Mouse (Mus musculus) heart, adult 2 months (tissue): ENCODE data around the gene Cd180. TPM values are rescaled to one million over a fixed set of nuclear protein-coding genes. Genes with fewer than 3 reads are reported as not detected.

Experiments
- DNase-seq, 2 experiments: peaks; one replicate each; pipeline ENCODE4 v3.0.0; 2021
- H3K27ac ChIP-seq: fragments of 200-600 bp; 2 replicates; pipeline ENCODE4 v1.8.1; 2022
- H3K27me3 ChIP-seq: fragments of 200-500 bp; 2 replicates; pipeline ENCODE4 v1.6.1; 2012; ENCODE audit warnings: mild to moderate bottlenecking, low read length, inconsistent platforms, mixed read lengths; ENCODE audit not compliant: control insufficient read depth, insufficient read depth
- H3K36me3 ChIP-seq: fragments of 200-500 bp; 2 replicates; pipeline ENCODE4 v1.6.1; 2012; ENCODE audit warnings: low read length, inconsistent platforms; ENCODE audit not compliant: control insufficient read depth, insufficient read depth
- H3K4me1 ChIP-seq: fragments of 200-500 bp; 2 replicates; pipeline ENCODE4 v1.6.1; 2011; ENCODE audit warnings: low read length; ENCODE audit not compliant: control insufficient read depth, insufficient read depth
- H3K4me3 ChIP-seq: fragments of 200-600 bp; 2 replicates; pipeline ENCODE4 v1.8.1; 2022
- H3K79me2 ChIP-seq: fragments of 200-500 bp; replicated peaks from 2 replicates; pipeline ENCODE4 v1.6.1; 2012; ENCODE audit warnings: mild to moderate bottlenecking, inconsistent platforms, low read length, moderate library complexity, mixed read lengths; ENCODE audit not compliant: control insufficient read depth, insufficient read depth
- H3K9ac ChIP-seq: fragments of 200-500 bp; 2 replicates; pipeline ENCODE4 v1.6.1; 2012; ENCODE audit warnings: low read depth, mild to moderate bottlenecking, control low read depth, inconsistent platforms, low read length, mixed read lengths
- CTCF ChIP-seq: fragments of 200-600 bp; IDR thresholded peaks from 2 replicates; pipeline ENCODE4 v1.8.1; 2022; ENCODE audit warnings: antibody characterized with exemption, mild to moderate bottlenecking, moderate library complexity
- EP300 ChIP-seq: fragments of 200-500 bp; IDR thresholded peaks from 2 replicates; pipeline ENCODE4 v1.6.1; 2011; ENCODE audit warnings: low read depth, low read length, control low read depth; ENCODE audit not compliant: insufficient read depth
- POLR2A ChIP-seq: fragments of 200-500 bp; IDR thresholded peaks from 2 replicates; pipeline ENCODE4 v1.6.1; 2011; ENCODE audit warnings: mild to moderate bottlenecking, low read depth, low read length, control low read depth; ENCODE audit not compliant: insufficient read depth
- WGBS: fragments of 180-500 bp; shearing (Covaris S2); methylation state at CpG from one replicate; pipeline ENCODE4 v1.1.7; 2018; 5-methylcytosine and 5-hydroxymethylcytosine counted together
- intact Hi-C: fragments of 180-260 bp; cut with DNase I; formaldehyde crosslinking; loops from one replicate; pipeline ENCODE4 v1.15.1; 2025
- polyA plus RNA-seq: library from polyadenylated mRNA; depleted of rRNA; stranded (reverse); fragments of >200 nt; gene quantifications from 2 replicates; pipeline ENCODE4 v1.2.3, GENCODE M21; 2012
- total RNA-seq, 2 experiments: library from RNA; stranded (reverse); gene quantifications; 2 replicates each; pipeline ENCODE4 v1.2.3; 2021

The Cd180 gene
- total and polyA plus RNA-seq, 3 experiments, result 0.32 to 1.6 (median 1.3) TPM

DNA sequence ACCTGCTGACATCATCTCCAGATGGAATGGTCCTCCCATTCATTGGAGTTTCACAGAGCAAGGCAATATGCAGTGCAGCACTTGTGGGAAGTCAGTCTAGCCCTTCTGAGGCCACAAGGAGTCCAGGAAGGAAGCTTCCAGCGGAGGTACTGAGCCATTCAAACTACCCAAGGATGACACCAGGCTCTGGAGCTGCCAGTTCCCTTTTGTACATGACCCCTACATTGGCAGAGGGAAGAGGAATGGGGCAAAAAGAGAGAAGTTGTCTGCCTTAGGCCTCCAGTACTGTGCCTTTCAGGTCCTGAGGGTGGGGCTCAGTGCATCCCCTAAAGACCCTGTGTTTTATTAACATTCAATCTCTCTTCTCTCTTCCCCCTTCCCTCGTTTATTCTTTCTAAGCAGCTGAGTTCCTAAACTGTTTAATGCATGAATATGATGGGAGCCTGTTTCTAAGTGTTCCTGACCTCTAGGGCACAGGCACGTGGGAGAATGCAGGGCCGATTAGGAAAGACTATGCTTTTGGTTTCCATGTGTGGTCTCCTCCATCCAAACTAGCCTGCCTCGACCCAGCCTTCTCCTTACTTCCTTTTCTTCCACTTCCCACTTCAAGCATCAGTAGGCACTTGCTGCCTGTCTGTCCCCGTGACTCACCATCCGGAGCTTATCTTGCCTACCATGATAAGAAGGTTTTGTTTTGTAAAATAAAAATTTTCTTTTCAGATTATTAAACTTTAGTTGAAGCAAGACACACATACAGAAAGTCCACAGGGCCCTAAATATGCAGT is 2.0 kb downstream of the Cd180 start:
- H3K27ac ChIP-seq, result no peak overlapping the region
- intact Hi-C loops, result no loop called here
- H3K4me1 ChIP-seq, result peaks cover 7% of the 10 kb centered on the region
- no peak for TF ChIP-seq EP300
- no peak for TF ChIP-seq POLR2A
- TF ChIP-seq CTCF, result no peak
- no peaks in the 10 kb centered on the region for H3K79me2 ChIP-seq
- no peak overlapping the region for H3K4me3 ChIP-seq
- H3K27me3 ChIP-seq, result no peaks in the 10 kb centered on the region
- peaks cover 2% of the 10 kb centered on the region; the same call in 1 of the 2 replicates for H3K36me3 ChIP-seq
- H3K9ac ChIP-seq, result no peak overlapping the region
- 66% methylated on average over 7 of the region's 7 CpGs for whole genome bisulfite sequencing
- DNase-seq, result peak in 1 of 2 experiments; percentile 21

DNA sequence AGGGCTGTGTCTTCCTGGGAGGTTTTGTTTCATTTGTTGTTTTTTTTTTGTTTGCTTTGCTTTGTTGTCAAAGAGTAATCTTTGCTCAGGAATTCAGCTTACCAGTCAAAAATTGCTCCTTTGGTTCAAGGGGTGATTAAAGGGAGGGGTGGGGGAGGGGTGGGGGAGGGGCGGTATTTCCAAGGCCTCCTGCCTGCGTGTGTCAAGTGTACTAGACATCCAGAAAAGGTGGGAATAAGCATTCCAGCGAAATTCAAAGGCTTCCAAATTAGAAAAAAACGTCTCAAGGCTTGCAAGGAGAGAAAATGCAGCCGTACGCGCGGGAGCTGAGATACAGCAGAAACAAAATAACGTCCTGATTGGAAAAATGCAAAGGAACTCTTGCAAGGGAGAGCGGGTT is 5.0 kb downstream of the Cd180 start:
- TF ChIP-seq CTCF (no peak), EP300 (no peak), POLR2A (no peak)
- 13% methylated on average over 10 of the region's 10 CpGs for WGBS
- H3K4me3 ChIP-seq, result no peak overlapping the region; the same call in 1 of the 2 replicates
- DNase-seq, result no peak
- no peak overlapping the region for H3K27ac ChIP-seq
- H3K36me3 ChIP-seq, result no peaks in the 10 kb centered on the region
- no peaks in the 10 kb centered on the region for H3K79me2 ChIP-seq
- peaks cover 2% of the 10 kb centered on the region for H3K4me1 ChIP-seq
- intact Hi-C loops, result no loop called here
- H3K27me3 ChIP-seq, result no peaks in the 10 kb centered on the region
- H3K9ac ChIP-seq, result peak overlapping the region; percentile 10; the same call in 1 of the 2 replicates

GRCm38 (mm10) chr13:102698751-102699323 is 5.5 kb downstream of the Cd180 start:
- no peak overlapping the region for H3K27ac ChIP-seq
- WGBS, result 19% methylated on average over 14 of the region's 14 CpGs
- no peaks in the 10 kb centered on the region for H3K27me3 ChIP-seq
- peak; percentile 58 to 71 for DNase-seq
- no peaks in the 10 kb centered on the region for H3K36me3 ChIP-seq
- H3K79me2 ChIP-seq, result no peaks in the 10 kb centered on the region
- intact Hi-C loops, result no loop called here
- peak overlapping the region; percentile 10; the same call in 1 of the 2 replicates for H3K9ac ChIP-seq
- TF ChIP-seq POLR2A (no peak), CTCF (no peak), EP300 (no peak)
- H3K4me1 ChIP-seq, result no peaks in the 10 kb centered on the region; the same call in 1 of the 2 replicates
- peak overlapping the region; percentile 20; the same call in 1 of the 2 replicates for H3K4me3 ChIP-seq

DNA sequence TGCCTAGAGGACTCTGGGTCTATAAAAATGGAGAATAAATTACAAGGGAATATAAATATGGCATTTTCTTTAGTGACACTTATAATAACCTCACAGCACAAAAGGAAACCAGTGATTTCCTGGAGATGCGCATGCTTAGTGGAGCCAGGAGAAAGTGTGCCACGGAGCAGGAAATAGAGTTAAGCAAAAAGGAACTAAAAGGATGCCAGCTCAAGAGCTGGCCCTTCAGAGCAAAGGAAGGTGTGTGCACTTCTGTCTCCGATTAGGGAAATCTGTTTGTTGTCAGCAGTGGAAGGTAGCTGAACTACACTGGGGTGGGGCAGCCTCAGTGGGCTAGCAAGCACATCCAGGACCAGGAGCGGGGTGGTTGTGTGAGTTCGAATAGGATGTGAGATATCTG is 6.8 kb downstream of the Cd180 start:
- WGBS, result 65% methylated on average over 5 of the region's 5 CpGs
- no peak for TF ChIP-seq CTCF
- TF ChIP-seq EP300, result no peak
- no peak for TF ChIP-seq POLR2A
- Histone ChIP-seq H3K4me1 (no peaks in the 10 kb centered on the region; the same call in 1 of the 2 replicates), H3K36me3 (no peaks in the 10 kb centered on the region), H3K27me3 (no peaks in the 10 kb centered on the region), H3K27ac (no peak overlapping the region), H3K9ac (no peak overlapping the region), H3K4me3 (no peak overlapping the region), H3K79me2 (no peaks in the 10 kb centered on the region)
- DNase-seq, result no peak
- intact Hi-C loops, result no loop called here

DNA sequence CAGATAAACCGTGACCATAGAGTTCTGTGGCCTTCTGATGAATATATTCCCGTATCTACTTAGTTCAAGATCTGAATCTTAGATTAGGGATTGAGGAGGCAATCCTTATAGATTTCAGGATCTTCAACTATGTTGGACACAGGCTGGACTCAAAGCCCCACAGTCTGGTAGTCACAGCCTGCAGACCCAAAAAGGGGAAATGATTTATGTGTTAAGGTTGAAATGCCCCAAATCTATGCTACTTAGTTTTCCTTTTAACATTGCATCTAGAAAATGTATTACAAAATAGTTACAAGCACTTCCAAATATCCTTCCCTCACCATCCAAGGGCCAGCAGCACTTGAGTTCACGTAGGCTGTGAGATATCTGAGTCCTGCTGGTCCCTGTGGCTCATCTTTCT is 7.4 kb downstream of the Cd180 start:
- Histone ChIP-seq H3K27me3 (no peaks in the 10 kb centered on the region), H3K79me2 (no peaks in the 10 kb centered on the region), H3K36me3 (no peaks in the 10 kb centered on the region), H3K4me3 (no peak overlapping the region), H3K27ac (no peak overlapping the region), H3K9ac (no peak overlapping the region), H3K4me1 (no peaks in the 10 kb centered on the region; the same call in 1 of the 2 replicates)
- no peak for TF ChIP-seq EP300
- no peak for TF ChIP-seq CTCF
- no peak for TF ChIP-seq POLR2A
- WGBS, result 88% methylated on average over 3 of the region's 3 CpGs
- intact Hi-C loops, result no loop called here
- no peak for DNase-seq

DNA sequence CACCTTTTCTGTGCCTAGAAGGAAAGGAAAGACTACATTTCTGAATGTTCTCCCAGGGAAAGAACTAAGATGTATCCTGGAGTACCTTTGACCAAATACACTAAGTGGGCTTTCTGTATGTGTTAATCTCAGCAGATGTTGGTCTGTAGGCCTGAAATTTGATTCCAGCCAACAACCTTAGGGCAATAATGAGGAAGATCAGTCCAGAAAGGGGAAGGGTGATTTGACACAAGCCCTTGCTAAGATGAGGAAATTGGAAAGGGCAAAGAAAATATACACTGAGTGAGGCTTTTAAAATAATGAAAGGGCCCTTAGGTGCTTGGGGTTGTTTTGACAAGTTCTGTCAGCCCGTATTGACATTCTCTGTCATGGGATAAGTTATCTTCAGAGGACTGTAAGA is 23.6 kb downstream of the Cd180 start:
- Histone ChIP-seq H3K4me3 (no peak overlapping the region), H3K27me3 (no peaks in the 10 kb centered on the region), H3K79me2 (no peaks in the 10 kb centered on the region), H3K36me3 (no peaks in the 10 kb centered on the region), H3K27ac (no peak overlapping the region), H3K9ac (no peak overlapping the region), H3K4me1 (no peaks in the 10 kb centered on the region)
- WGBS, result 66% methylated on average over 1 of the region's 1 CpGs
- TF ChIP-seq EP300 (no peak), CTCF (no peak), POLR2A (no peak)
- intact Hi-C loops, result no loop called here
- DNase-seq, result no peak
